Comparison of ENCODE assay signal across 8 mouse cellular contexts in genomic region chr13:24936772-24937107, GRCm38 (mm10). TPM values are rescaled to one million over a fixed set of nuclear protein-coding genes. Genes with fewer than 3 reads are reported as not detected.
DNase-seq lines count a peak whose midpoint lies in the region; ATAC-seq and TF ChIP-seq lines count a peak whose summit lies in the region.

No protein-coding gene starts in this region.

- no peak for TF ChIP-seq CTCF in cerebellum, adult 2 months (IDR thresholded peaks at IDR 0.05; ENCODE audit: borderline replicate concordance, insufficient read depth, low read depth, low read length)
- no peak for TF ChIP-seq CTCF in lung, postnatal 0 days (IDR thresholded peaks at IDR 0.05)

- H3K9me3 ChIP-seq in lung, postnatal 0 days (ENCODE audit: low read length), result no peaks in the 10 kb centered on the region
- no peaks in the 10 kb centered on the region for H3K9me3 ChIP-seq in limb, embryonic 13.5 days
- no peaks in the 10 kb centered on the region for H3K9me3 ChIP-seq in stomach, embryonic 14.5 days (ENCODE audit: control insufficient read depth, low read depth, low read length)

- H3K4me2 ChIP-seq in lung, postnatal 0 days (replicated peaks; ENCODE audit: low read depth, low read length), result peak overlapping the region; percentile 79
- peak overlapping the region; percentile 80 for H3K4me2 ChIP-seq in limb, embryonic 13.5 days (replicated peaks)
- H3K4me2 ChIP-seq in stomach, embryonic 14.5 days (replicated peaks; ENCODE audit: low read depth, low read length), result peak overlapping the region; percentile 73

- H3K9ac ChIP-seq in lung, postnatal 0 days (replicated peaks; ENCODE audit: low read depth), result peak overlapping the region; percentile 86
- H3K9ac ChIP-seq in limb, embryonic 13.5 days, result peak overlapping the region; percentile 91
- H3K9ac ChIP-seq in stomach, embryonic 14.5 days (replicated peaks; ENCODE audit: low read depth, low read length), result peak overlapping the region; percentile 87

- WGBS in cerebellum, adult 2 months, result 21% methylated on average over 5 of the region's 5 CpGs
- 32% methylated on average over 5 of the region's 5 CpGs for WGBS in lung, postnatal 0 days
- WGBS in limb, embryonic 13.5 days, result 50% methylated on average over 5 of the region's 5 CpGs
- WGBS in stomach, embryonic 14.5 days, result 30% methylated on average over 5 of the region's 5 CpGs

- H3K4me1 ChIP-seq in cerebellum, adult 2 months (ENCODE audit: control insufficient read depth, insufficient read depth, low read length), result no peaks in the 10 kb centered on the region
- no peaks in the 10 kb centered on the region for H3K4me1 ChIP-seq in lung, postnatal 0 days (ENCODE audit: insufficient read depth, low read depth, low read length)
- peaks cover 5% of the 10 kb centered on the region for H3K4me1 ChIP-seq in limb, embryonic 13.5 days
- no peaks in the 10 kb centered on the region for H3K4me1 ChIP-seq in stomach, embryonic 14.5 days (ENCODE audit: control insufficient read depth, insufficient read depth, low read length)

- H3K27me3 ChIP-seq in cerebellum, adult 2 months (ENCODE audit: control insufficient read depth, insufficient read depth, low read length), result no peaks in the 10 kb centered on the region
- H3K27me3 ChIP-seq in lung, postnatal 0 days (replicated peaks; ENCODE audit: insufficient read depth, low read length), result no peaks in the 10 kb centered on the region
- no peaks in the 10 kb centered on the region for H3K27me3 ChIP-seq in limb, embryonic 13.5 days
- no peaks in the 10 kb centered on the region for H3K27me3 ChIP-seq in stomach, embryonic 14.5 days (ENCODE audit: control insufficient read depth, insufficient read depth, low read length)

- peak overlapping the region; percentile 62 for H3K4me3 ChIP-seq in cerebellum, adult 2 months (replicated peaks; ENCODE audit: insufficient read depth, low read depth, low read length)
- H3K4me3 ChIP-seq in lung, postnatal 0 days (ENCODE audit: low read depth, low read length), result peak overlapping the region; percentile 96
- peak overlapping the region; percentile 90 for H3K4me3 ChIP-seq in limb, embryonic 13.5 days
- peak overlapping the region; percentile 86 for H3K4me3 ChIP-seq in stomach, embryonic 14.5 days (ENCODE audit: low read depth, low read length)

- TF ChIP-seq EP300 in lung, postnatal 0 days (IDR thresholded peaks at IDR 0.05), result no peak

- H3K36me3 ChIP-seq in lung, postnatal 0 days (ENCODE audit: insufficient read depth, low read length), result no peaks in the 10 kb centered on the region
- H3K36me3 ChIP-seq in limb, embryonic 13.5 days, result no peaks in the 10 kb centered on the region
- H3K36me3 ChIP-seq in stomach, embryonic 14.5 days (ENCODE audit: control insufficient read depth, insufficient read depth, low read length), result no peaks in the 10 kb centered on the region

- DNase-seq in cerebellum, adult 2 months, result no peak
- no peak for DNase-seq in cerebellum, postnatal 10 days
- no peak for DNase-seq in lung, postnatal 0 days (ENCODE audit: low spot score)
- DNase-seq in lung, postnatal 10 days, result no peak
- DNase-seq in layer of hippocampus, postnatal 36 days, result no peak

- H3K27ac ChIP-seq in cerebellum, adult 2 months (ENCODE audit: insufficient read depth, low read length), result no peak overlapping the region; the same call in 1 of the 2 replicates
- 0 out of 2 replicates have a peak overlapping the region, but pooled peaks have one; percentile 75 for H3K27ac ChIP-seq in lung, postnatal 0 days (ENCODE audit: low read length)
- H3K27ac ChIP-seq in limb, embryonic 13.5 days, result no peak overlapping the region
- peak overlapping the region; percentile 91 for H3K27ac ChIP-seq in stomach, embryonic 14.5 days (ENCODE audit: low read length)

- no peak for TF ChIP-seq POLR2A in cerebellum, adult 2 months (IDR thresholded peaks at IDR 0.05; ENCODE audit: borderline replicate concordance, insufficient read depth, low read length)

- peak; percentile 23 for ATAC-seq in lung, postnatal 0 days
- ATAC-seq in limb, embryonic 13.5 days (ENCODE audit: low FRiP score, low read depth), result no peak; the same call in 1 of the 2 replicates
- ATAC-seq in stomach, embryonic 14.5 days (ENCODE audit: insufficient number of reproducible peaks, insufficient read depth, low FRiP score, low read depth), result no peak
- ATAC-seq in activated CD4-positive, CD25-positive, alpha-beta regulatory T cell, adult 4 months, result no peak

RNA-seq across cellular contexts. Expression of gene Aldh5a1, which starts 0.7 kb away (rescaled TPM):
- polyA plus RNA-seq in cerebellum, adult 2 months (2012; rRNA removed), result 42.6 and 43.6 TPM in 2 replicates
- 2.0 and 2.3 TPM in 2 replicates for polyA plus RNA-seq in lung, postnatal 0 days (2015; fragmentation: Nextera tagmentation; extraction: Ambion mirVana)
- polyA plus RNA-seq in limb, embryonic 13.5 days (2015; fragmentation: Nextera tagmentation; extraction: Ambion mirVana), result 4.0 and 4.9 TPM in 2 replicates
- polyA plus RNA-seq in stomach, embryonic 14.5 days (2014; fragmentation: Nextera tagmentation; extraction: Ambion mirVana), result 9.3 and 10.6 TPM in 2 replicates
- polyA plus RNA-seq in activated CD4-positive, CD25-positive, alpha-beta regulatory T cell, adult 4 months (2017; shearing (Covaris generic)), result under 1 TPM; 0.20 to 0.49 TPM
- 10 to 100 TPM; 60.9 to 64.0 TPM for total RNA-seq in layer of hippocampus, postnatal 36 days (2021)

RNA-seq across cellular contexts. Expression of gene Gpld1, which starts 6.2 kb away (rescaled TPM):
- 28.5 and 29.8 TPM in 2 replicates for polyA plus RNA-seq in cerebellum, adult 2 months (2012; rRNA removed)
- polyA plus RNA-seq in lung, postnatal 0 days (2015; fragmentation: Nextera tagmentation; extraction: Ambion mirVana), result 0.56 and 0.99 TPM in 2 replicates
- 0.65 and 0.88 TPM in 2 replicates for polyA plus RNA-seq in limb, embryonic 13.5 days (2015; fragmentation: Nextera tagmentation; extraction: Ambion mirVana)
- polyA plus RNA-seq in stomach, embryonic 14.5 days (2014; fragmentation: Nextera tagmentation; extraction: Ambion mirVana), result 3.9 and 4.1 TPM in 2 replicates
- polyA plus RNA-seq in activated CD4-positive, CD25-positive, alpha-beta regulatory T cell, adult 4 months (2017; shearing (Covaris generic)), result 1 to 10 TPM in 1 of 2 experiments, under 1 TPM in 1; 0.98 to 2.4 TPM
- total RNA-seq in layer of hippocampus, postnatal 36 days (2021), result 10 to 100 TPM; 15.5 to 17.3 TPM

Comparison
In these comparisons a context has a peak if more than half of its experiments do, and no peak if none do; other contexts are left out.
1. H3K27ac ChIP-seq: peak in lung, postnatal 0 days (single experiment) and stomach, embryonic 14.5 days (single experiment); none in cerebellum, adult 2 months (single experiment) and limb, embryonic 13.5 days (single experiment).
2. Peak in every context shown above with its lines, with median percentiles within 50 percentile points of each other: H3K4me3 ChIP-seq, H3K4me2 ChIP-seq and H3K9ac ChIP-seq.